Mouse (Mus musculus): ENCODE results near the gene Olfr984. TPM values are rescaled to one million over a fixed set of nuclear protein-coding genes. Genes with fewer than 3 reads are reported as not detected.
A peak's percentile ranks its signal among the peaks of the same experiment; 100 is the strongest.

The Olfr984 gene
- polyA plus RNA-seq, 1 experiment from 2014 or later: not detected

DNA sequence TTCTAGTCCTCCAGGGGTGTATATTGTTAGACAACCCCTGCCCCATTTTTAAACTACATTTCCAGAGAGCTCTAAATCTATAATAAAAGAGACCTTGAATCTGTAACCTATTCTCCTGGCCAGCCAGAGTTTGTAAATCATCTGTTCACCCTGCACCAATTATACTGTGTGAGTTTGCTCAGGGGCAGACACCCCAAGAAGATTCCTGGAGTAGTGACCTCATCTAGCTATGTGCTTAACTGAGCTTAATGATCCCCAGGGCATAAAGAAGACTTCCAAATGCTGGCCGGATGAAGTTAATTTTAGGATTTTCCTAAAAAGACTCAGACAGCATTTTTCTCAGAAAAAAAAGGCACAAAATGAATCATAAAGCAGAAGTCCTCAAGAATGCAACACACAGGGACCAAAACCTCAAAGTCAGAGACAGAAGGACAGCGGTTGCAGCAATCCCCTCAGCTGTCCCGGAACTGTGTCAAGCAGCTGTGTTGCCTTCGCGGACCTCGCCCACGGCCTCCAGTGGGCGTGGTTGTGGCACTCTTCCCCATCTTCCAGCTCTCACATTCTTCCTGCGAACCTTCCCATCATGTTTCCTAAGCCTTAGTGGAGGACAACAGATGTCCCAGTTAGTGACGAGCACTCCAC lies 2.8 kb upstream of the Olfr984 start:
- H3K4me3 ChIP-seq (ENCODE audit: low read depth, low read length): no peak overlapping the region
- H3K9me3 ChIP-seq (ENCODE audit: control insufficient read depth, low read length): no peaks in the 10 kb centered on the region
- H3K9ac ChIP-seq (ENCODE audit: low read length): no peak overlapping the region
- DNase-seq (ENCODE audit: low spot score) (no peak), ATAC-seq (replicated peaks; ENCODE audit: low FRiP score, low TSS enrichment, low read depth) (no peak; the same call in 1 of the 2 replicates)
- peaks cover 5% of the 10 kb centered on the region for H3K4me1 ChIP-seq (replicated peaks; ENCODE audit: control insufficient read depth, insufficient read depth, low read length)
- WGBS: 49% methylated on average over 10 of the region's 10 CpGs
- H3K27me3 ChIP-seq (replicated peaks; ENCODE audit: control insufficient read depth, insufficient read depth, low read length): no peaks in the 10 kb centered on the region
- peak overlapping the region; percentile 11 for H3K4me2 ChIP-seq (ENCODE audit: low read length)
- 0 out of 2 replicates have a peak overlapping the region, but pooled peaks have one; percentile 22 for H3K27ac ChIP-seq (ENCODE audit: low read depth)
- H3K36me3 ChIP-seq (ENCODE audit: control insufficient read depth, insufficient read depth, low read length): no peaks in the 10 kb centered on the region

DNA sequence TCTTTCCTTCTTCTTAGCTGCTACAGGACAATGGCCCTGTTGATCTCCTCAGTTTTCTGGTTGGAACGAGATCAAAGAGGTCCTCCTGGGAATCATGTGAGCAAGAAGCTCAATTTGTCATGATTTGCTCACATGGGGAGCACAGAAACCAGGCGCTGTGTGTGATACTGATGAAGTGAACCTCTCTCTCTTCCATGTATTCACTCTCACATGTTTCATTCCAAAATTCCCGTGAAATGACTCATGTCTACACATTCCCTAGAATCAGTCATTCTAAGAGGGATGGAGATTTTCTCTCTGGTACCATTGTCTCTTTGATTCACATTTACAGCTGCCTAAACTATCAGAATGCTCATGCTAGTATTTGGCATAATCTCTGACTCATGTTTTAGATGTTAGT lies 19.2 kb downstream of the Olfr984 start:
- no peak overlapping the region for H3K4me3 ChIP-seq (ENCODE audit: low read depth, low read length)
- ATAC-seq (replicated peaks; ENCODE audit: low FRiP score, low TSS enrichment, low read depth): no peak
- no peaks in the 10 kb centered on the region for H3K36me3 ChIP-seq (ENCODE audit: control insufficient read depth, insufficient read depth, low read length)
- H3K9me3 ChIP-seq (ENCODE audit: control insufficient read depth, low read length): no peaks in the 10 kb centered on the region
- no peak overlapping the region for H3K9ac ChIP-seq (ENCODE audit: low read length)
- DNase-seq (ENCODE audit: low spot score): no peak
- H3K4me1 ChIP-seq (replicated peaks; ENCODE audit: control insufficient read depth, insufficient read depth, low read length): no peaks in the 10 kb centered on the region
- WGBS: 65% methylated on average over 3 of the region's 3 CpGs
- H3K4me2 ChIP-seq (ENCODE audit: low read length): no peak overlapping the region
- H3K27me3 ChIP-seq (replicated peaks; ENCODE audit: control insufficient read depth, insufficient read depth, low read length): no peaks in the 10 kb centered on the region
- no peak overlapping the region for H3K27ac ChIP-seq (ENCODE audit: low read depth)

- Histone ChIP-seq H3K4me1 (replicated peaks; ENCODE audit: control insufficient read depth, insufficient read depth, low read length) (no peaks in the 10 kb centered on the region), H3K4me2 (ENCODE audit: low read length) (no peak within 1 kb of the TSS), H3K4me3 (ENCODE audit: low read depth, low read length) (no peak within 1 kb of the TSS), H3K36me3 (ENCODE audit: control insufficient read depth, insufficient read depth, low read length) (no peaks in the 10 kb centered on the region), H3K27me3 (replicated peaks; ENCODE audit: control insufficient read depth, insufficient read depth, low read length) (no peaks in the 10 kb centered on the region), H3K9me3 (ENCODE audit: control insufficient read depth, low read length) (no peaks in the 10 kb centered on the region), H3K9ac (ENCODE audit: low read length) (no peak within 1 kb of the TSS), H3K27ac (ENCODE audit: low read depth) (no peak within 1 kb of the TSS)
- WGBS: 83% methylated on average over 2 of the region's 2 CpGs
- ATAC-seq (replicated peaks; ENCODE audit: low FRiP score, low TSS enrichment, low read depth): no peak
- DNase-seq (ENCODE audit: low spot score): no peak
These were observed 20.5 kb downstream of the Olfr984 start, which contains the start of gene Olfr983 for GRCm38 (mm10) chr9:40093495-40093894. Olfr983 (minus strand) TSS chr9:40093595.

DNA sequence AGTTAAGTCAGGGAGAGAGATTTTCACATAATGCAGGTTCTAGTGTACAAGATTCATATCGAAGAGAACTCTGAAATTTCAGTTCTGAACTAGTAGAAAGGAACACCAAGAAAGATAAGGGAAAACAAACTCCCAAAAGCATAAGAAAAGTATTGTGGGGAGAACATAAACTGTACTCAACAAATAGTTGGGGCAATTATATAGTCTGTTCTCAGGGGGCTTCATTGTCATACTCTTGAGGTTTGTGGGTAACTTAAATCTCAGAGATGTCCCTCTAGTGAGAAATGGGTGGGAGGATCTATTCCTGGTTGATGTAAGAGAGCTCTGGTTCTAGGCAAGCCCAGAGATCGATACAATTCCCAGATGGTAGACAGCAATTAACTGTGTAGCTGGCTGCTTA lies 40.5 kb downstream of the Olfr984 start, which contains the start of gene Olfr982:
Gene Olfr982 (plus strand): TSS at position 301 of the 400 bp plus-strand sequence.
- H3K36me3 ChIP-seq (ENCODE audit: control insufficient read depth, insufficient read depth, low read length): no peaks in the 10 kb centered on the region
- H3K4me2 ChIP-seq (ENCODE audit: low read length): no peak within 1 kb of the TSS
- 82% methylated on average over 2 of the region's 2 CpGs for WGBS
- no peaks in the 10 kb centered on the region for H3K4me1 ChIP-seq (replicated peaks; ENCODE audit: control insufficient read depth, insufficient read depth, low read length)
- DNase-seq (ENCODE audit: low spot score) (no peak), ATAC-seq (replicated peaks; ENCODE audit: low FRiP score, low TSS enrichment, low read depth) (no peak)
- H3K9ac ChIP-seq (ENCODE audit: low read length): no peak within 1 kb of the TSS
- no peak within 1 kb of the TSS for H3K4me3 ChIP-seq (ENCODE audit: low read depth, low read length)
- H3K27me3 ChIP-seq (replicated peaks; ENCODE audit: control insufficient read depth, insufficient read depth, low read length): no peaks in the 10 kb centered on the region
- H3K9me3 ChIP-seq (ENCODE audit: control insufficient read depth, low read length): no peaks in the 10 kb centered on the region
- H3K27ac ChIP-seq (ENCODE audit: low read depth): no peak within 1 kb of the TSS

GRCm38 (mm10) chr9:40050138-40050537 lies 63.9 kb downstream of the Olfr984 start:
- no peak overlapping the region for H3K27ac ChIP-seq (ENCODE audit: low read depth)
- H3K9me3 ChIP-seq (ENCODE audit: control insufficient read depth, low read length): no peaks in the 10 kb centered on the region
- H3K4me1 ChIP-seq (replicated peaks; ENCODE audit: control insufficient read depth, insufficient read depth, low read length): no peaks in the 10 kb centered on the region
- no peak overlapping the region for H3K4me3 ChIP-seq (ENCODE audit: low read depth, low read length)
- no peaks in the 10 kb centered on the region for H3K27me3 ChIP-seq (replicated peaks; ENCODE audit: control insufficient read depth, insufficient read depth, low read length)
- no peak overlapping the region for H3K9ac ChIP-seq (ENCODE audit: low read length)
- DNase-seq (ENCODE audit: low spot score): no peak
- no peak overlapping the region for H3K4me2 ChIP-seq (ENCODE audit: low read length)
- no peak for ATAC-seq (replicated peaks; ENCODE audit: low FRiP score, low TSS enrichment, low read depth)
- no peaks in the 10 kb centered on the region for H3K36me3 ChIP-seq (ENCODE audit: control insufficient read depth, insufficient read depth, low read length)
- WGBS: 94% methylated on average over 19 of the region's 19 CpGs

Other genes starting within 250 kb of the Olfr984 start
- gene Olfr972, start 247.8 kb downstream of the Olfr984 start, polyA plus RNA-seq (2014; fragmentation: Nextera tagmentation; extraction: Ambion mirVana): not detected in 2 replicates
- not detected in 2 replicates for gene Olfr229, start 206.9 kb downstream of the Olfr984 start, polyA plus RNA-seq (2014; fragmentation: Nextera tagmentation; extraction: Ambion mirVana)
- not detected in 2 replicates for gene Olfr974, start 176.7 kb downstream of the Olfr984 start, polyA plus RNA-seq (2014; fragmentation: Nextera tagmentation; extraction: Ambion mirVana)
- not detected in 2 replicates for gene Olfr975, start 162.2 kb downstream of the Olfr984 start, polyA plus RNA-seq (2014; fragmentation: Nextera tagmentation; extraction: Ambion mirVana)
- not detected in 2 replicates for gene Olfr976, start 153.1 kb downstream of the Olfr984 start, polyA plus RNA-seq (2014; fragmentation: Nextera tagmentation; extraction: Ambion mirVana)
- not detected in 2 replicates for gene Olfr978, start 122.1 kb downstream of the Olfr984 start, polyA plus RNA-seq (2014; fragmentation: Nextera tagmentation; extraction: Ambion mirVana)
- gene Olfr979, start 110.7 kb downstream of the Olfr984 start, polyA plus RNA-seq (2014; fragmentation: Nextera tagmentation; extraction: Ambion mirVana): not detected in 2 replicates
- not detected in 2 replicates for gene Olfr980, start 104.6 kb downstream of the Olfr984 start, polyA plus RNA-seq (2014; fragmentation: Nextera tagmentation; extraction: Ambion mirVana)
- gene Olfr981, start 92.7 kb downstream of the Olfr984 start, polyA plus RNA-seq (2014; fragmentation: Nextera tagmentation; extraction: Ambion mirVana): not detected in 2 replicates
- not detected in 2 replicates for gene Olfr982, start 40.4 kb downstream of the Olfr984 start, polyA plus RNA-seq (2014; fragmentation: Nextera tagmentation; extraction: Ambion mirVana)
- gene Olfr983, start 20.6 kb downstream of the Olfr984 start, polyA plus RNA-seq (2014; fragmentation: Nextera tagmentation; extraction: Ambion mirVana): not detected in 2 replicates
- gene Olfr985, start 16.0 kb upstream of the Olfr984 start, polyA plus RNA-seq (2014; fragmentation: Nextera tagmentation; extraction: Ambion mirVana): not detected in 2 replicates
- not detected in 2 replicates for gene Tmem225, start 33.9 kb upstream of the Olfr984 start, polyA plus RNA-seq (2014; fragmentation: Nextera tagmentation; extraction: Ambion mirVana)
- not detected in 2 replicates for gene Olfr986, start 66.7 kb upstream of the Olfr984 start, polyA plus RNA-seq (2014; fragmentation: Nextera tagmentation; extraction: Ambion mirVana)
- gene Zfp202, start 78.1 kb upstream of the Olfr984 start, polyA plus RNA-seq (2014; fragmentation: Nextera tagmentation; extraction: Ambion mirVana): 5.0 and 5.4 TPM in 2 replicates
- gene Scn3b, start 155.0 kb upstream of the Olfr984 start, polyA plus RNA-seq (2014; fragmentation: Nextera tagmentation; extraction: Ambion mirVana): 6.9 and 9.1 TPM in 2 replicates

Measured in intestine, embryonic 14.5 days (tissue).